Mouse (Mus musculus) liver, embryonic 14.5 days (tissue): ENCODE measurements around the gene Mplkip. TPM values are rescaled to one million over a fixed set of nuclear protein-coding genes. Genes with fewer than 3 reads are reported as not detected.

Experiments
- ATAC-seq: fragments of 200-750 bp; cut with Nextera tagmentation; 2 replicates; pipeline ENCODE4 v1.8.0; 2017; ENCODE audit warnings: moderate number of reproducible peaks, mild to moderate bottlenecking, moderate library complexity; ENCODE audit not compliant: insufficient read depth
- DNase-seq, 3 experiments: peaks; one replicate each; pipeline ENCODE4 v3.0.0-alpha.2; 2012 to 2013; ENCODE audit warnings: low read depth in 3 of 3, low spot score in 3 of 3
- H3K27ac ChIP-seq: fragments of 300-500 bp; sonication (generic); 2 replicates; pipeline ENCODE4 v1.5.1; 2014; ENCODE audit warnings: moderate library complexity, mild to moderate bottlenecking, control low read depth, inconsistent platforms
- H3K27me3 ChIP-seq: fragments of 300-500 bp; sonication (generic); 2 replicates; pipeline ENCODE4 v1.6.1; 2014; ENCODE audit warnings: mild to moderate bottlenecking, low read length, moderate library complexity; ENCODE audit not compliant: control insufficient read depth, insufficient read depth
- H3K36me3 ChIP-seq: fragments of 300-500 bp; sonication (generic); replicated peaks from 2 replicates; pipeline ENCODE4 v1.6.1; 2014; ENCODE audit warnings: low read depth; ENCODE audit not compliant: control insufficient read depth, insufficient read depth
- H3K4me1 ChIP-seq, 2 experiments: fragments of 200-500 bp in 1 of 2; fragments of 300-500 bp in 1 of 2; sonication (generic) in 1 of 2; replicated peaks; 2 replicates each; pipeline ENCODE4 v1.6.1; 2012 to 2014; ENCODE audit warnings: antibody characterized with exemption in 1 of 2, inconsistent platforms in 1 of 2, low read length in 1 of 2; ENCODE audit not compliant: control insufficient read depth in 2 of 2, insufficient read depth in 2 of 2
- H3K4me2 ChIP-seq: fragments of 300-500 bp; sonication (generic); 2 replicates; pipeline ENCODE4 v1.6.1; 2014; ENCODE audit warnings: low read depth, mild to moderate bottlenecking, control low read depth, moderate library complexity
- H3K4me3 ChIP-seq, 2 experiments: fragments of 200-500 bp in 1 of 2; fragments of 300-500 bp in 1 of 2; sonication (generic) in 1 of 2; 2 replicates each; pipeline ENCODE4 v1.5.1; 2012 to 2014; ENCODE audit warnings: low read depth in 2 of 2, low read length in 2 of 2, mild to moderate bottlenecking in 2 of 2, control low read depth in 1 of 2, inconsistent platforms in 1 of 2, moderate library complexity in 1 of 2; ENCODE audit not compliant: insufficient read depth in 1 of 2
- H3K9ac ChIP-seq: fragments of 300-500 bp; sonication (generic); replicated peaks from 2 replicates; pipeline ENCODE4 v1.6.1; 2014; ENCODE audit warnings: mild to moderate bottlenecking, control low read depth, moderate library complexity
- H3K9me3 ChIP-seq: fragments of 300-500 bp; sonication (generic); 2 replicates; pipeline ENCODE4 v1.6.1; 2016; ENCODE audit warnings: low read length, mixed read lengths; ENCODE audit not compliant: control insufficient read depth
- CTCF ChIP-seq: IDR thresholded peaks from 2 replicates; pipeline ENCODE4 v1.5.1; 2016; ENCODE audit warnings: antibody characterized with exemption, low read depth, control low read depth
- EP300 ChIP-seq: IDR thresholded peaks from 2 replicates; pipeline ENCODE4 v1.6.1; 2016; ENCODE audit warnings: antibody characterized with exemption, low read depth
- WGBS: fragments of 180-500 bp; shearing (Covaris S2); extraction: QIAGEN DNeasy Blood & Tissue Kit; methylation state at CpG from one replicate; pipeline ENCODE4 v1.1.7; 2014; ENCODE audit not compliant: insufficient replicate concordance; 5-methylcytosine and 5-hydroxymethylcytosine counted together
- microRNA counts: library from miRNA; unstranded; fragments of <30 nt; microRNA quantifications from one replicate; lab custom pipeline; 2016
- microRNA-seq: library from miRNA; unstranded; fragments of <30 nt; microRNA quantifications from one replicate; pipeline ENCODE4, GENCODE M21; 2016
- polyA plus RNA-seq, 2 experiments: library from polyadenylated mRNA; depleted of rRNA in 1 of 2; stranded (reverse) in 1 of 2; unstranded in 1 of 2; fragments of >200 nt; fragmentation: Nextera tagmentation in 1 of 2; extraction: Ambion mirVana in 1 of 2; gene quantifications; 2 replicates each; pipeline versions ENCODE4 v1.2.1 to v1.2.3; 2012 to 2014

The Mplkip gene
- polyA plus RNA-seq, 2 experiments: 8.3 to 31.0 TPM

GRCm38 (mm10) chr13:17727922-17728321 lies 32.9 kb downstream of the Mplkip start:
- 76% methylated on average over 4 of the region's 4 CpGs for WGBS
- no peak overlapping the region for H3K4me2 ChIP-seq
- no peaks in the 10 kb centered on the region for H3K4me1 ChIP-seq
- H3K9me3 ChIP-seq: no peaks in the 10 kb centered on the region
- H3K27ac ChIP-seq: no peak overlapping the region
- H3K36me3 ChIP-seq: peaks cover 5% of the 10 kb centered on the region; the same call in 1 of the 2 replicates
- ATAC-seq (no peak), DNase-seq (no peak)
- no peaks in the 10 kb centered on the region for H3K27me3 ChIP-seq
- no peak overlapping the region for H3K9ac ChIP-seq
- TF ChIP-seq EP300 (no peak), CTCF (no peak)
- no peak overlapping the region for H3K4me3 ChIP-seq

GRCm38 (mm10) chr13:17728798-17729197 lies 33.8 kb downstream of the Mplkip start:
- Histone ChIP-seq H3K9me3 (no peaks in the 10 kb centered on the region), H3K36me3 (peaks cover 5% of the 10 kb centered on the region; the same call in 1 of the 2 replicates), H3K9ac (no peak overlapping the region), H3K4me3 (no peak overlapping the region), H3K27me3 (no peaks in the 10 kb centered on the region), H3K4me1 (no peaks in the 10 kb centered on the region), H3K4me2 (no peak overlapping the region), H3K27ac (no peak overlapping the region)
- ATAC-seq (no peak), DNase-seq (no peak)
- WGBS: 65% methylated on average over 3 of the region's 3 CpGs
- TF ChIP-seq EP300: no peak
- TF ChIP-seq CTCF: no peak

MicroRNAs within 50 kb of the gene (microRNA counts, 519-probe panel; counts per million panel counts)
- 69.9 counts per million for microRNA mmu-miR-466i (lab: Ali Mortazavi, UCI)

Small RNA genes lying within 50 kb of the gene (microRNA-seq; reads per million reads assigned to microRNA genes)
- gene Mir466i: not detected

Other genes with a start within 250 kb of the Mplkip start
- 0.96 and 1.4 TPM in 2 replicates for gene Sugct, start 361 bp downstream of the Mplkip start, polyA plus RNA-seq (2012; rRNA removed)
- gene Sugct, start 361 bp downstream of the Mplkip start, polyA plus RNA-seq (2014; fragmentation: Nextera tagmentation; extraction: Ambion mirVana): 2.9 and 3.2 TPM in 2 replicates
- 9.3 and 10.5 TPM in 2 replicates for gene Cdk13, start 109.9 kb downstream of the Mplkip start, polyA plus RNA-seq (2012; rRNA removed)
- 5.7 and 7.5 TPM in 2 replicates for gene Cdk13, start 109.9 kb downstream of the Mplkip start, polyA plus RNA-seq (2014; fragmentation: Nextera tagmentation; extraction: Ambion mirVana)
- gene Rala, start 249.0 kb downstream of the Mplkip start, polyA plus RNA-seq (2012; rRNA removed): 2.4 and 7.5 TPM in 2 replicates
- gene Rala, start 249.0 kb downstream of the Mplkip start, polyA plus RNA-seq (2014; fragmentation: Nextera tagmentation; extraction: Ambion mirVana): 15.4 and 17.2 TPM in 2 replicates